ENCODE assay signal across 8 mouse cellular contexts in genomic region chr5:117134889-117135456, GRCm38 (mm10). TPM values are rescaled to one million over a fixed set of nuclear protein-coding genes. Genes with fewer than 3 reads are reported as not detected.
DNase-seq lines count a peak whose midpoint lies in the region; ATAC-seq and TF ChIP-seq lines count a peak whose summit lies in the region.
"Had no signal": no experiment of that assay in that cellular context is flagged by ENCODE, and none has a peak within 500 bp of the region (broad histone marks: within the 10 kb centered on the region; RNA-seq: fewer than 3 reads in every experiment).

No protein-coding gene starts in this region.

- peaks cover 19% of the 10 kb centered on the region for H3K4me1 ChIP-seq in hindbrain, embryonic 13.5 days (replicated peaks)
- H3K4me1 ChIP-seq in hindbrain, postnatal 0 days (ENCODE audit: insufficient read depth, low read length): no peaks in the 10 kb centered on the region

- no peaks in the 10 kb centered on the region for H3K9me3 ChIP-seq in hindbrain, embryonic 13.5 days
- H3K9me3 ChIP-seq in hindbrain, postnatal 0 days (ENCODE audit: low read length): no peaks in the 10 kb centered on the region
- H3K9me3 ChIP-seq: midbrain, embryonic 15.5 days had no signal

- H3K36me3 ChIP-seq in hindbrain, embryonic 13.5 days: no peaks in the 10 kb centered on the region
- no peaks in the 10 kb centered on the region for H3K36me3 ChIP-seq in hindbrain, postnatal 0 days (ENCODE audit: insufficient read depth, low read length)
- H3K36me3 ChIP-seq: midbrain, embryonic 15.5 days had no signal

- POLR2A ChIA-PET in Patski (lab: Charles Lee): interaction anchor here (1.1 to 1.2 kb wide), 2 partner anchors 9 to 23 kb away, joined by 3 read pairs; no protein-coding TSS in a partner anchor

- no peak overlapping the region for H3K4me2 ChIP-seq in hindbrain, embryonic 13.5 days
- H3K4me2 ChIP-seq in hindbrain, postnatal 0 days (ENCODE audit: low read depth, low read length): no peak overlapping the region
- H3K4me2 ChIP-seq: midbrain, embryonic 15.5 days had no signal

- no peak overlapping the region for H3K4me3 ChIP-seq in hindbrain, embryonic 13.5 days
- H3K4me3 ChIP-seq in hindbrain, postnatal 0 days (ENCODE audit: low read length): no peak overlapping the region
- H3K4me3 ChIP-seq: midbrain, embryonic 15.5 days had no signal

- H3K27me3 ChIP-seq in hindbrain, embryonic 13.5 days: no peaks in the 10 kb centered on the region
- no peaks in the 10 kb centered on the region for H3K27me3 ChIP-seq in hindbrain, postnatal 0 days (ENCODE audit: insufficient read depth, low read length)
- no peaks in the 10 kb centered on the region for H3K27me3 ChIP-seq in Patski
- H3K27me3 ChIP-seq: midbrain, embryonic 15.5 days had no signal

- no peak overlapping the region for H3K27ac ChIP-seq in hindbrain, embryonic 13.5 days
- H3K27ac ChIP-seq in hindbrain, postnatal 0 days: no peak overlapping the region
- H3K27ac ChIP-seq: midbrain, embryonic 15.5 days had no signal

- DNase-seq in hindbrain, postnatal 0 days (ENCODE audit: low spot score): no peak
- DNase-seq in CD4-positive helper T cell, adult 2 months (ENCODE audit: low read depth, low spot score): peak; percentile 21
- no peak for DNase-seq in Patski (ENCODE audit: low read depth, low spot score)
- peak; percentile 65 for DNase-seq in liver
- DNase-seq in cerebellum, postnatal 25 days: no peak

- in situ Hi-C loops in Patski (cut with MboI; ENCODE audit: low pct_unique_long_range_greater_than_20kb): no loop called here

- no peak for ATAC-seq in hindbrain, embryonic 13.5 days (ENCODE audit: low FRiP score)
- ATAC-seq in hindbrain, postnatal 0 days: no peak
- peak; percentile 53 for ATAC-seq in Patski
- no peak for ATAC-seq in activated CD4-positive, CD25-positive, alpha-beta regulatory T cell, adult 4 months
- ATAC-seq: midbrain, embryonic 15.5 days had no signal

- CTCF ChIA-PET in Patski (lab: Charles Lee): interaction anchor here (0.8 to 1.6 kb wide), 8 partner anchors 9 to 105 kb away, joined by 3 to 4 read pairs (median 4); no protein-coding TSS in a partner anchor

- 79% methylated on average over 3 of the region's 3 CpGs for WGBS in hindbrain, embryonic 13.5 days
- 73% methylated on average over 3 of the region's 3 CpGs for WGBS in hindbrain, postnatal 0 days

- 0 out of 2 replicates have a peak overlapping the region, but pooled peaks have one; percentile 8 for H3K9ac ChIP-seq in hindbrain, embryonic 13.5 days
- no peak overlapping the region for H3K9ac ChIP-seq in hindbrain, postnatal 0 days (replicated peaks; ENCODE audit: low read length)
- H3K9ac ChIP-seq: midbrain, embryonic 15.5 days had no signal

- TF ChIP-seq CTCF in hindbrain, postnatal 0 days (IDR thresholded peaks at IDR 0.05; ENCODE audit: low read depth): no peak
- no peak for TF ChIP-seq CTCF in Patski (IDR thresholded peaks at IDR 0.05)

RNA-seq across cellular contexts. Expression of gene Taok3, which starts 15.0 kb away (rescaled TPM):
- 47.0 and 50.0 TPM in 2 replicates for polyA plus RNA-seq in hindbrain, embryonic 13.5 days (2015; fragmentation: Nextera tagmentation; extraction: Ambion mirVana)
- 21.0 and 27.3 TPM in 2 replicates for total RNA-seq in hindbrain, postnatal 0 days (2014; rRNA removed)
- 50.2 and 51.9 TPM in 2 replicates for polyA plus RNA-seq in hindbrain, postnatal 0 days (2015; fragmentation: Nextera tagmentation; extraction: Ambion mirVana)
- 35.2 TPM for polyA plus RNA-seq in Patski (2021)
- 100 to 1,000 TPM; 137 to 138 TPM for polyA plus RNA-seq in activated CD4-positive, CD25-positive, alpha-beta regulatory T cell, adult 4 months (2017; shearing (Covaris generic))

RNA-seq across cellular contexts. Expression of gene Suds3, which starts 19.1 kb away (rescaled TPM):
- polyA plus RNA-seq in hindbrain, embryonic 13.5 days (2015; fragmentation: Nextera tagmentation; extraction: Ambion mirVana): 83.2 and 90.5 TPM in 2 replicates
- total RNA-seq in hindbrain, postnatal 0 days (2014; rRNA removed): 83.4 and 99.7 TPM in 2 replicates
- 65.4 and 68.1 TPM in 2 replicates for polyA plus RNA-seq in hindbrain, postnatal 0 days (2015; fragmentation: Nextera tagmentation; extraction: Ambion mirVana)
- polyA plus RNA-seq in Patski (2021): 113 TPM
- polyA plus RNA-seq in activated CD4-positive, CD25-positive, alpha-beta regulatory T cell, adult 4 months (2017; shearing (Covaris generic)): 10 to 100 TPM; 11.5 to 12.3 TPM

Comparison
In these comparisons a context has a peak if more than half of its experiments do, and no peak if none do; other contexts are left out.
1. DNase-seq: peak in CD4-positive helper T cell, adult 2 months (single experiment) and liver (single experiment); none in hindbrain, postnatal 0 days (single experiment), Patski (single experiment) and cerebellum, postnatal 25 days (0 of 2).